Mouse (Mus musculus): ENCODE measurements around the gene Cav1. TPM values are rescaled to one million over a fixed set of nuclear protein-coding genes. Genes with fewer than 3 reads are reported as not detected.
A peak's percentile ranks its signal among the peaks of the same experiment; 100 is the strongest.

Cav1 gene
- 77.5 and 88.7 TPM in 2 replicates for polyA plus RNA-seq (2015; fragmentation: Nextera tagmentation; extraction: Ambion mirVana)

- Histone ChIP-seq H3K4me1 (peaks cover 21% of the 10 kb centered on the region), H3K9ac (peak within 1 kb of the TSS; percentile 68), H3K36me3 (no peaks in the 10 kb centered on the region), H3K27ac (peak within 1 kb of the TSS; percentile 12; the same call in 1 of the 2 replicates), H3K27me3 (peaks cover 27% of the 10 kb centered on the region), H3K9me3 (no peaks in the 10 kb centered on the region), H3K4me3 (peak within 1 kb of the TSS; percentile 50), H3K4me2 (peak within 1 kb of the TSS; percentile 94)
- under 1% methylated on average over 26 of the region's 26 CpGs for WGBS
- ATAC-seq (ENCODE audit: insufficient number of reproducible peaks, insufficient read depth, low FRiP score, low TSS enrichment, low read depth), result peak; percentile 81; the same call in 1 of the 2 replicates
Observed at GRCm38 (mm10) chr6:17305954-17306601, at the start of gene Cav1. Gene Cav1 (plus strand): TSS chr6:17306335.

GRCm38 (mm10) chr6:17258142-17258541 lies 48.0 kb upstream of the Cav1 start:
- WGBS, result 90% methylated on average over 1 of the region's 1 CpGs
- no peak for ATAC-seq (ENCODE audit: insufficient number of reproducible peaks, insufficient read depth, low FRiP score, low TSS enrichment, low read depth)

GRCm38 (mm10) chr6:17258911-17259310 lies 47.2 kb upstream of the Cav1 start:
- Histone ChIP-seq H3K4me1 (no peaks in the 10 kb centered on the region), H3K4me2 (no peak overlapping the region), H3K36me3 (no peaks in the 10 kb centered on the region), H3K9me3 (no peaks in the 10 kb centered on the region), H3K27me3 (no peaks in the 10 kb centered on the region), H3K27ac (no peak overlapping the region), H3K4me3 (no peak overlapping the region), H3K9ac (no peak overlapping the region)
- 82% methylated on average over 1 of the region's 1 CpGs for WGBS
- ATAC-seq (ENCODE audit: insufficient number of reproducible peaks, insufficient read depth, low FRiP score, low TSS enrichment, low read depth), result no peak

More at GRCm38 (mm10) chr6:17258142-17258541, 48.0 kb upstream of the Cav1 start:
- no peak overlapping the region for H3K4me2 ChIP-seq
- H3K27ac ChIP-seq, result no peak overlapping the region
- H3K36me3 ChIP-seq, result no peaks in the 10 kb centered on the region
- no peaks in the 10 kb centered on the region for H3K27me3 ChIP-seq
- H3K9ac ChIP-seq, result no peak overlapping the region
- H3K4me3 ChIP-seq, result no peak overlapping the region
- no peaks in the 10 kb centered on the region for H3K9me3 ChIP-seq
- no peaks in the 10 kb centered on the region for H3K4me1 ChIP-seq

GRCm38 (mm10) chr6:17262786-17263185 lies 43.3 kb upstream of the Cav1 start:
- Histone ChIP-seq H3K9ac (no peak overlapping the region), H3K4me1 (no peaks in the 10 kb centered on the region), H3K36me3 (no peaks in the 10 kb centered on the region), H3K27ac (no peak overlapping the region; the same call in 1 of the 2 replicates), H3K9me3 (no peaks in the 10 kb centered on the region), H3K4me3 (no peak overlapping the region), H3K4me2 (no peak overlapping the region), H3K27me3 (no peaks in the 10 kb centered on the region)
- no peak for ATAC-seq (ENCODE audit: insufficient number of reproducible peaks, insufficient read depth, low FRiP score, low TSS enrichment, low read depth)
- WGBS, result 36% methylated on average over 2 of the region's 2 CpGs

GRCm38 (mm10) chr6:17265043-17265442 lies 41.1 kb upstream of the Cav1 start:
- no peak overlapping the region for H3K27ac ChIP-seq
- H3K9ac ChIP-seq, result no peak overlapping the region
- ATAC-seq (ENCODE audit: insufficient number of reproducible peaks, insufficient read depth, low FRiP score, low TSS enrichment, low read depth), result no peak
- no peak overlapping the region for H3K4me2 ChIP-seq
- no peak overlapping the region for H3K4me3 ChIP-seq
- no peaks in the 10 kb centered on the region for H3K27me3 ChIP-seq
- H3K9me3 ChIP-seq, result no peaks in the 10 kb centered on the region
- 65% methylated on average over 4 of the region's 4 CpGs for WGBS
- no peaks in the 10 kb centered on the region for H3K4me1 ChIP-seq
- no peaks in the 10 kb centered on the region for H3K36me3 ChIP-seq

- 67% methylated on average over 3 of the region's 3 CpGs for WGBS
- Histone ChIP-seq H3K4me1 (no peaks in the 10 kb centered on the region), H3K4me2 (no peak overlapping the region), H3K27ac (no peak overlapping the region), H3K4me3 (no peak overlapping the region), H3K9me3 (no peaks in the 10 kb centered on the region), H3K9ac (no peak overlapping the region), H3K36me3 (no peaks in the 10 kb centered on the region), H3K27me3 (no peaks in the 10 kb centered on the region)
- ATAC-seq (ENCODE audit: insufficient number of reproducible peaks, insufficient read depth, low FRiP score, low TSS enrichment, low read depth), result no peak
Observed at GRCm38 (mm10) chr6:17266466-17266865, 39.7 kb upstream of the Cav1 start.

GRCm38 (mm10) chr6:17278366-17278765 lies 27.8 kb upstream of the Cav1 start:
- WGBS, result 81% methylated on average over 3 of the region's 3 CpGs
- H3K27me3 ChIP-seq, result peaks cover 11% of the 10 kb centered on the region
- peaks cover 18% of the 10 kb centered on the region for H3K4me1 ChIP-seq
- H3K27ac ChIP-seq, result no peak overlapping the region
- H3K4me3 ChIP-seq, result no peak overlapping the region
- no peak overlapping the region for H3K9ac ChIP-seq
- H3K36me3 ChIP-seq, result no peaks in the 10 kb centered on the region
- ATAC-seq (ENCODE audit: insufficient number of reproducible peaks, insufficient read depth, low FRiP score, low TSS enrichment, low read depth), result no peak
- no peak overlapping the region for H3K4me2 ChIP-seq
- H3K9me3 ChIP-seq, result no peaks in the 10 kb centered on the region

- Histone ChIP-seq H3K4me2 (peak within 1 kb of the TSS; percentile 94), H3K4me3 (peak within 1 kb of the TSS; percentile 57), H3K27me3 (peaks cover 11% of the 10 kb centered on the region), H3K36me3 (no peaks in the 10 kb centered on the region), H3K27ac (peak within 1 kb of the TSS; percentile 33; the same call in 1 of the 2 replicates), H3K9ac (peak within 1 kb of the TSS; percentile 76), H3K9me3 (no peaks in the 10 kb centered on the region), H3K4me1 (peaks cover 18% of the 10 kb centered on the region)
- ATAC-seq (ENCODE audit: insufficient number of reproducible peaks, insufficient read depth, low FRiP score, low TSS enrichment, low read depth), result peak; percentile 74; the same call in 1 of the 2 replicates
- WGBS, result 1% methylated on average over 40 of the region's 40 CpGs
Observed at GRCm38 (mm10) chr6:17280939-17281756, 25.0 kb upstream of the Cav1 start, which contains the start of gene Cav2. Gene Cav2 (plus strand): TSS chr6:17281185.

- peak overlapping the region; percentile 57 for H3K4me3 ChIP-seq
- 24% methylated on average over 8 of the region's 8 CpGs for whole genome bisulfite sequencing
- H3K9me3 ChIP-seq, result no peaks in the 10 kb centered on the region
- H3K9ac ChIP-seq, result peak overlapping the region; percentile 76
- peak overlapping the region; percentile 33; the same call in 1 of the 2 replicates for H3K27ac ChIP-seq
- peaks cover 18% of the 10 kb centered on the region for H3K4me1 ChIP-seq
- H3K36me3 ChIP-seq, result no peaks in the 10 kb centered on the region
- ATAC-seq (ENCODE audit: insufficient number of reproducible peaks, insufficient read depth, low FRiP score, low TSS enrichment, low read depth), result no peak
- peaks cover 11% of the 10 kb centered on the region for H3K27me3 ChIP-seq
- peak overlapping the region; percentile 94 for H3K4me2 ChIP-seq
Observed at GRCm38 (mm10) chr6:17281757-17282092, 24.4 kb upstream of the Cav1 start.

- no peak for ATAC-seq (ENCODE audit: insufficient number of reproducible peaks, insufficient read depth, low FRiP score, low TSS enrichment, low read depth)
- Histone ChIP-seq H3K36me3 (no peaks in the 10 kb centered on the region), H3K9ac (no peak overlapping the region), H3K4me3 (no peak overlapping the region), H3K4me2 (peak overlapping the region; percentile 94), H3K9me3 (no peaks in the 10 kb centered on the region), H3K27me3 (peaks cover 11% of the 10 kb centered on the region), H3K27ac (peak overlapping the region; percentile 13; the same call in 1 of the 2 replicates), H3K4me1 (peaks cover 18% of the 10 kb centered on the region)
- 41% methylated on average over 5 of the region's 5 CpGs for WGBS
Observed at GRCm38 (mm10) chr6:17282159-17282558, 24.0 kb upstream of the Cav1 start.

GRCm38 (mm10) chr6:17283834-17284233 lies 22.3 kb upstream of the Cav1 start:
- peaks cover 18% of the 10 kb centered on the region for H3K4me1 ChIP-seq
- H3K36me3 ChIP-seq, result no peaks in the 10 kb centered on the region
- no peaks in the 10 kb centered on the region for H3K9me3 ChIP-seq
- no peak overlapping the region for H3K4me2 ChIP-seq
- no peak overlapping the region for H3K9ac ChIP-seq
- H3K27ac ChIP-seq, result no peak overlapping the region
- WGBS, result 85% methylated on average over 3 of the region's 3 CpGs
- peaks cover 11% of the 10 kb centered on the region for H3K27me3 ChIP-seq
- ATAC-seq (ENCODE audit: insufficient number of reproducible peaks, insufficient read depth, low FRiP score, low TSS enrichment, low read depth), result no peak
- no peak overlapping the region for H3K4me3 ChIP-seq

All from embryonic facial prominence, embryonic 13.5 days (tissue).